Mouse (Mus musculus) intestine, postnatal 0 days (tissue): Measurements from ENCODE around the gene Atf7ip. TPM values are rescaled to one million over a fixed set of nuclear protein-coding genes. Genes with fewer than 3 reads are reported as not detected.

ENCODE experiments used
- ATAC-seq: fragments of 200-750 bp; cut with Nextera tagmentation; 2 replicates; pipeline ENCODE4 v1.8.0; 2017; ENCODE audit warnings: mild to moderate bottlenecking, moderate TSS enrichment, moderate library complexity
- H3K27ac ChIP-seq: fragments of 300-500 bp; sonication (generic); 2 replicates; pipeline ENCODE4 v1.5.1; 2014; ENCODE audit warnings: mild to moderate bottlenecking, low read depth, low read length, moderate library complexity
- H3K27me3 ChIP-seq: fragments of 300-500 bp; sonication (generic); replicated peaks from 2 replicates; pipeline ENCODE4 v1.6.1; 2014; ENCODE audit warnings: low read length, mixed read lengths; ENCODE audit not compliant: control insufficient read depth, insufficient read depth
- H3K36me3 ChIP-seq: fragments of 300-500 bp; sonication (generic); 2 replicates; pipeline ENCODE4 v1.6.1; 2014; ENCODE audit warnings: mild to moderate bottlenecking, moderate library complexity; ENCODE audit not compliant: control insufficient read depth, insufficient read depth
- H3K4me1 ChIP-seq: fragments of 300-500 bp; sonication (generic); replicated peaks from 2 replicates; pipeline ENCODE4 v1.6.1; 2014; ENCODE audit warnings: antibody characterized with exemption, low read length, mixed read lengths; ENCODE audit not compliant: control insufficient read depth, insufficient read depth
- H3K4me2 ChIP-seq: fragments of 300-500 bp; sonication (generic); replicated peaks from 2 replicates; pipeline ENCODE4 v1.6.1; 2014; ENCODE audit warnings: low read depth, mild to moderate bottlenecking, moderate library complexity
- H3K4me3 ChIP-seq: fragments of 300-500 bp; sonication (generic); 2 replicates; pipeline ENCODE4 v1.5.1; 2014; ENCODE audit warnings: low read depth, low read length
- H3K9ac ChIP-seq: fragments of 300-500 bp; sonication (generic); 2 replicates; pipeline ENCODE4 v1.6.1; 2014; ENCODE audit warnings: mild to moderate bottlenecking, low read depth, low read length
- H3K9me3 ChIP-seq: fragments of 300-500 bp; sonication (generic); 2 replicates; pipeline ENCODE4 v1.6.1; 2016; ENCODE audit warnings: mixed run types; ENCODE audit not compliant: control insufficient read depth
- CTCF ChIP-seq: sonication (generic); IDR thresholded peaks from 2 replicates; pipeline ENCODE4 v1.5.1; 2016; ENCODE audit warnings: low read depth, mild to moderate bottlenecking, control low read depth, antibody characterized with exemption, moderate library complexity
- WGBS: fragments of 180-500 bp; shearing (Covaris S2); extraction: QIAGEN DNeasy Blood & Tissue Kit; methylation state at CpG from one replicate; pipeline ENCODE4 v1.1.7; 2014; 5-methylcytosine and 5-hydroxymethylcytosine counted together
- polyA plus RNA-seq: library from polyadenylated mRNA; unstranded; fragments of >200 nt; fragmentation: Nextera tagmentation; extraction: Ambion mirVana; gene quantifications from 2 replicates; pipeline ENCODE4 v1.2.1, GENCODE M21; 2015

Atf7ip gene
- polyA plus RNA-seq, 1 experiment from 2014 or later: 8.6 TPM

GRCm38 (mm10) chr6:136490516-136491475 is 15.2 kb upstream of the Atf7ip start:
- Histone ChIP-seq H3K27me3 (no peaks in the 10 kb centered on the region), H3K27ac (no peak overlapping the region), H3K9me3 (no peaks in the 10 kb centered on the region), H3K4me2 (no peak overlapping the region), H3K4me1 (0 out of 2 replicates have a peak, but pooled peaks cover 2% of the 10 kb centered on the region), H3K36me3 (no peaks in the 10 kb centered on the region), H3K9ac (no peak overlapping the region), H3K4me3 (no peak overlapping the region)
- TF ChIP-seq CTCF: no peak
- WGBS: 73% methylated on average over 6 of the region's 6 CpGs
- ATAC-seq: no peak

DNA sequence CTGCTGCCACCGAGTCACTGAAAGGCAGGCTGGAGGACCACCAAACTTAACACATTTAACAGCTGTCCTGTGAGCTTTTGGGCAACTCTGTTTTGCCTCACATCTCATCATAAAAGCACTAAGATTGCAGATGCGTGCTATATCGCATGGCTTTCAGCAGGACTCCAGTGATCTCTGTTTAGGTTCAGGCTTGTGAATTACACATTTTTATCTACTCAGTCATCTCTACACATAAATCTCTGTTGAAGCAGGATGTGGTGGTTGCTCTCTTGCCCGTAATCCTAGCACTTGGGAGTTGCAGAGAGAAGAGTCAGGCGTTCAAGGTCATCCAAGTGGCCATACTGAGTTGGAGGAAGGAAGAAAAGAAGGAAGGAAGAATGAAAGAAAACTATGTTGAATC is 14.3 kb upstream of the Atf7ip start:
- Histone ChIP-seq H3K4me3 (no peak overlapping the region), H3K9ac (no peak overlapping the region), H3K36me3 (no peaks in the 10 kb centered on the region), H3K27me3 (no peaks in the 10 kb centered on the region), H3K4me2 (no peak overlapping the region), H3K27ac (no peak overlapping the region), H3K4me1 (0 out of 2 replicates have a peak, but pooled peaks cover 2% of the 10 kb centered on the region), H3K9me3 (no peaks in the 10 kb centered on the region)
- 68% methylated on average over 5 of the region's 5 CpGs for WGBS
- ATAC-seq: no peak
- TF ChIP-seq CTCF: no peak

GRCm38 (mm10) chr6:136492251-136492650 is 13.7 kb upstream of the Atf7ip start:
- Histone ChIP-seq H3K4me2 (no peak overlapping the region), H3K9ac (no peak overlapping the region), H3K9me3 (no peaks in the 10 kb centered on the region), H3K36me3 (no peaks in the 10 kb centered on the region), H3K4me1 (0 out of 2 replicates have a peak, but pooled peaks cover 2% of the 10 kb centered on the region), H3K27me3 (no peaks in the 10 kb centered on the region), H3K27ac (no peak overlapping the region; the same call in 1 of the 2 replicates), H3K4me3 (no peak overlapping the region)
- TF ChIP-seq CTCF: no peak
- 75% methylated on average over 4 of the region's 4 CpGs for WGBS
- ATAC-seq: no peak

- TF ChIP-seq CTCF: no peak
- 0 out of 2 replicates have a peak, but pooled peaks cover 2% of the 10 kb centered on the region for H3K4me1 ChIP-seq
- H3K9ac ChIP-seq: no peak overlapping the region
- no peaks in the 10 kb centered on the region for H3K27me3 ChIP-seq
- H3K27ac ChIP-seq: no peak overlapping the region
- no peak overlapping the region for H3K4me3 ChIP-seq
- H3K36me3 ChIP-seq: no peaks in the 10 kb centered on the region
- whole genome bisulfite sequencing: 88% methylated on average over 7 of the region's 7 CpGs
- no peak for ATAC-seq
- H3K4me2 ChIP-seq: no peak overlapping the region
- no peaks in the 10 kb centered on the region for H3K9me3 ChIP-seq
Observed at GRCm38 (mm10) chr6:136493486-136493885, 12.5 kb upstream of the Atf7ip start.

GRCm38 (mm10) chr6:136493910-136494751 is 11.8 kb upstream of the Atf7ip start:
- TF ChIP-seq CTCF: no peak
- Histone ChIP-seq H3K4me2 (no peak overlapping the region), H3K4me3 (no peak overlapping the region), H3K4me1 (0 out of 2 replicates have a peak, but pooled peaks cover 2% of the 10 kb centered on the region), H3K9ac (no peak overlapping the region), H3K27ac (no peak overlapping the region), H3K27me3 (no peaks in the 10 kb centered on the region), H3K9me3 (no peaks in the 10 kb centered on the region), H3K36me3 (no peaks in the 10 kb centered on the region)
- 82% methylated on average over 12 of the region's 12 CpGs for WGBS
- no peak for ATAC-seq

GRCm38 (mm10) chr6:136495023-136495422 is 10.9 kb upstream of the Atf7ip start:
- Histone ChIP-seq H3K9ac (no peak overlapping the region), H3K4me2 (no peak overlapping the region), H3K36me3 (no peaks in the 10 kb centered on the region), H3K27ac (no peak overlapping the region), H3K27me3 (no peaks in the 10 kb centered on the region), H3K9me3 (no peaks in the 10 kb centered on the region), H3K4me3 (no peak overlapping the region), H3K4me1 (0 out of 2 replicates have a peak, but pooled peaks cover under 1% of the 10 kb centered on the region)
- WGBS: 91% methylated on average over 12 of the region's 12 CpGs
- TF ChIP-seq CTCF: no peak
- no peak for ATAC-seq
